8 mouse cellular contexts compared by ENCODE assay signal in the genomic region with DNA sequence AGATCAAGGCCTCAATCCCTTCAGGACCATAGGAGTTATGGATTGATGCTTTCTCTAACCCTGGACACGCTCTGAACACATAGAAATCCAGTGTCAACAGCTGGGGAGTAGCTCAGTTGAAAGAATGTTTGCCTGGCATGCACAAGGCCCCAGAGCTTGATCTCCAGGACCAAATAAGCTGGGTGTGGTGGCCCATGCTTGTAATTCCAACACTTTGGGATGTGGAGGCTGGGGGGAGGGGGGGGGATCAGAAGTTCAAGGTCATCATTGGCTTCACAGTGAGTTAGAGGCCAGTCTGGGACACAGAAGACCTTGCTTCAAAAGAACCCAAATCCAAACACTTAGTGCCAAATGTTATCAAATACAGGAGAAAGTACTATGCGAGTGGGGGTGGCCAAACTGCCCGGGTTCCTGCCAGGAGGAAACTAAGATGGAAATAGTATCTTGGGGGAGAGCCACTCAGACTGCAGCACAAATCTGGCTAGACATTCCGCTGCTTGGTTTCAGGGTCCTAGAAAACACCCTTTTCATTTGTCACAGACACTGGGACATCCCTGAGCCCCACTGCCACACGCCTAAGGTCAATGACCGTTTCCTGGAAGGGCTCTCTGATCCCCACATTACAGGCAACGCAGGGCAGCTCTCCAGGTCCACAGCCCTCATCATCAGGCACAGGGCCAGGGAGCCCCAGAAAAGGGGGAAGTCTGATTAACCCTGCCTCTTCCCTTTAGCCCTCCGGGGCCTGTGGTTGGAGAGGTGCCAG. TPM values are rescaled to one million over a fixed set of nuclear protein-coding genes. Genes with fewer than 3 reads are reported as not detected.
DNase-seq lines count a peak whose midpoint lies in the region; ATAC-seq and TF ChIP-seq lines count a peak whose summit lies in the region.

No protein-coding gene starts in this region.

- no peaks in the 10 kb centered on the region for H3K27me3 ChIP-seq in kidney, adult 2 months (replicated peaks; ENCODE audit: control insufficient read depth, insufficient read depth, low read length)
- no peaks in the 10 kb centered on the region for H3K27me3 ChIP-seq in heart, embryonic 11.5 days (ENCODE audit: control insufficient read depth, insufficient read depth, low read length)
- no peaks in the 10 kb centered on the region for H3K27me3 ChIP-seq in small intestine, adult 2 months (ENCODE audit: control insufficient read depth, insufficient read depth, low read length)

- 40% methylated on average over 8 of the region's 8 CpGs for WGBS in kidney, adult 2 months
- 18% methylated on average over 8 of the region's 8 CpGs for WGBS in heart, embryonic 11.5 days (ENCODE audit: insufficient replicate concordance)
- 17% methylated on average over 8 of the region's 8 CpGs for WGBS in small intestine, adult 2 months

- H3K4me1 ChIP-seq in kidney, adult 2 months (ENCODE audit: control insufficient read depth, insufficient read depth, low read length) = peaks cover 12% of the 10 kb centered on the region
- H3K4me1 ChIP-seq in heart, embryonic 11.5 days (ENCODE audit: control insufficient read depth, insufficient read depth, low read length) = peaks cover 67% of the 10 kb centered on the region
- peaks cover 47% of the 10 kb centered on the region for H3K4me1 ChIP-seq in small intestine, adult 2 months (ENCODE audit: control insufficient read depth, insufficient read depth, insufficient read length, low read length)

- ATAC-seq in heart, embryonic 11.5 days (replicated peaks; ENCODE audit: insufficient number of reproducible peaks, low FRiP score, low TSS enrichment) = no peak

- no peaks in the 10 kb centered on the region for H3K9me3 ChIP-seq in heart, embryonic 11.5 days (replicated peaks; ENCODE audit: control insufficient read depth, low read length)

- TF ChIP-seq CTCF in kidney, adult 2 months (conservative IDR thresholded peaks at IDR 0.05; ENCODE audit: insufficient read depth, insufficient read length, low read depth, low read length) = no peak
- no peak for TF ChIP-seq CTCF in brain, embryonic 14.5 days (IDR thresholded peaks at IDR 0.05; ENCODE audit: borderline replicate concordance, extremely low read depth, insufficient read depth, insufficient read length)
- no peak for TF ChIP-seq CTCF in small intestine, adult 2 months (IDR thresholded peaks at IDR 0.05; ENCODE audit: extremely low read depth, insufficient read length, insufficient replicate concordance, low read depth, low read length)

- peak overlapping the region; percentile 97 for H3K4me2 ChIP-seq in heart, embryonic 11.5 days

- H3K9ac ChIP-seq in heart, embryonic 11.5 days (ENCODE audit: low read depth, low read length) = peak overlapping the region; percentile 58

- peak overlapping the region; percentile 17; the same call in 1 of the 2 replicates for H3K27ac ChIP-seq in kidney, adult 2 months (ENCODE audit: insufficient read depth, low read depth, low read length)
- H3K27ac ChIP-seq in heart, embryonic 11.5 days (ENCODE audit: low read depth, low read length) = peak overlapping the region; percentile 93
- H3K27ac ChIP-seq in small intestine, adult 2 months (ENCODE audit: insufficient read depth, low read depth, low read length) = peak overlapping the region; percentile 90

- 0 out of 2 replicates have a peak overlapping the region, but pooled peaks have one; percentile 8 for H3K4me3 ChIP-seq in kidney, adult 2 months (ENCODE audit: insufficient read depth, low read depth, low read length)
- peak overlapping the region; percentile 83 for H3K4me3 ChIP-seq in heart, embryonic 11.5 days (ENCODE audit: low read depth, low read length)
- peak overlapping the region; percentile 44 for H3K4me3 ChIP-seq in small intestine, adult 2 months (ENCODE audit: low read depth, low read length)

- TF ChIP-seq POLR2A in kidney, adult 2 months (IDR thresholded peaks at IDR 0.05; ENCODE audit: low read depth, low read length) = no peak
- TF ChIP-seq POLR2A in brain, embryonic 14.5 days (IDR thresholded peaks at IDR 0.05; ENCODE audit: borderline replicate concordance, extremely low read depth, insufficient read depth, insufficient read length, poor library complexity, severe bottlenecking) = no peak
- TF ChIP-seq POLR2A in small intestine, adult 2 months (IDR thresholded peaks at IDR 0.05; ENCODE audit: low read depth, low read length) = no peak

- DNase-seq in kidney, adult 2 months = no peak
- DNase-seq in kidney, adult 18-20 months = no peak
- peak; percentile 68 for DNase-seq in brain, embryonic 14.5 days (ENCODE audit: low read depth)
- DNase-seq in kidney, postnatal 14 days = peak; percentile 33
- DNase-seq in lung, postnatal 25 days (ENCODE audit: low spot score) = peak; percentile 48
- no peak for DNase-seq in cerebellum, postnatal 25 days

- no peaks in the 10 kb centered on the region for H3K36me3 ChIP-seq in kidney, adult 2 months (ENCODE audit: control insufficient read depth, insufficient read depth, low read length)
- H3K36me3 ChIP-seq in heart, embryonic 11.5 days (ENCODE audit: control insufficient read depth, insufficient read depth, low read length) = no peaks in the 10 kb centered on the region
- H3K36me3 ChIP-seq in small intestine, adult 2 months (ENCODE audit: control insufficient read depth, insufficient read depth, low read length) = no peaks in the 10 kb centered on the region

RNA-seq across cellular contexts. Expression of a gene that starts 2.4 kb away (rescaled TPM):
- 7.8 and 8.0 TPM in 2 replicates for polyA plus RNA-seq in kidney, adult 2 months (2012; rRNA removed)
- 19.9 and 23.4 TPM in 2 replicates for polyA plus RNA-seq in brain, embryonic 14.5 days (2012; rRNA removed)
- polyA plus RNA-seq in heart, embryonic 11.5 days (2014; fragmentation: Nextera tagmentation; extraction: Ambion mirVana) = 14.3 and 16.2 TPM in 2 replicates
- 40.6 and 109 TPM in 2 replicates for polyA plus RNA-seq in small intestine, adult 2 months (2012; rRNA removed)

RNA-seq across cellular contexts. Expression of a gene that starts 2.6 kb away (rescaled TPM):
- polyA plus RNA-seq in kidney, adult 2 months (2012; rRNA removed) = 24.0 and 33.1 TPM in 2 replicates
- polyA plus RNA-seq in brain, embryonic 14.5 days (2012; rRNA removed) = 29.0 and 35.4 TPM in 2 replicates
- polyA plus RNA-seq in heart, embryonic 11.5 days (2014; fragmentation: Nextera tagmentation; extraction: Ambion mirVana) = 45.0 and 47.6 TPM in 2 replicates
- polyA plus RNA-seq in small intestine, adult 2 months (2012; rRNA removed) = 20.0 and 26.4 TPM in 2 replicates

Comparison
In these comparisons a context has a peak if more than half of its experiments do, and no peak if none do; other contexts are left out.
1. DNase-seq: peak in brain, embryonic 14.5 days (single experiment), kidney, postnatal 14 days (single experiment) and lung, postnatal 25 days (single experiment); none in kidney, adult 2 months (single experiment), kidney, adult 18-20 months (single experiment) and cerebellum, postnatal 25 days (0 of 2).
2. H3K27ac ChIP-seq: peak in every context shown above with its lines; median percentile 93 in heart, embryonic 11.5 days; 90 in small intestine, adult 2 months; 17 in kidney, adult 2 months.
3. H3K4me3 ChIP-seq: peak in every context shown above with its lines; median percentile 83 in heart, embryonic 11.5 days; 44 in small intestine, adult 2 months; 8 in kidney, adult 2 months.